Mouse (Mus musculus) limb, embryonic 12.5 days (tissue): ENCODE results near the gene Dtnb. TPM values are rescaled to one million over a fixed set of nuclear protein-coding genes. Genes with fewer than 3 reads are reported as not detected.

Source experiments
- ATAC-seq: fragments of 200-750 bp; cut with Nextera tagmentation; 2 replicates; pipeline ENCODE4 v1.8.0; 2017; ENCODE audit warnings: low read depth, moderate TSS enrichment; ENCODE audit not compliant: insufficient number of reproducible peaks, insufficient read depth, low FRiP score, low TSS enrichment
- H3K27ac ChIP-seq: fragments of 300-500 bp; sonication (generic); 2 replicates; pipeline ENCODE4 v1.5.1; 2016; ENCODE audit warnings: mild to moderate bottlenecking, moderate library complexity
- H3K27me3 ChIP-seq: fragments of 300-500 bp; sonication (generic); 2 replicates; pipeline ENCODE4 v1.6.1; 2016; ENCODE audit warnings: mild to moderate bottlenecking, moderate library complexity
- H3K36me3 ChIP-seq: fragments of 300-500 bp; sonication (generic); 2 replicates; pipeline ENCODE4 v1.6.1; 2016; ENCODE audit warnings: mild to moderate bottlenecking, moderate library complexity
- H3K4me1 ChIP-seq: fragments of 300-500 bp; sonication (generic); replicated peaks from 2 replicates; pipeline ENCODE4 v1.6.1; 2016
- H3K4me2 ChIP-seq: fragments of 300-500 bp; sonication (generic); 2 replicates; pipeline ENCODE4 v1.6.1; 2016; ENCODE audit warnings: mild to moderate bottlenecking, moderate library complexity
- H3K4me3 ChIP-seq: fragments of 300-500 bp; sonication (generic); replicated peaks from 2 replicates; pipeline ENCODE4 v1.5.1; 2016; ENCODE audit warnings: mild to moderate bottlenecking
- H3K9ac ChIP-seq: fragments of 300-500 bp; sonication (generic); replicated peaks from 2 replicates; pipeline ENCODE4 v1.6.1; 2016; ENCODE audit warnings: mild to moderate bottlenecking, moderate library complexity
- H3K9me3 ChIP-seq: fragments of 300-500 bp; sonication (generic); 2 replicates; pipeline ENCODE4 v1.6.1; 2016; ENCODE audit warnings: mild to moderate bottlenecking, moderate library complexity
- WGBS: fragments of 180-500 bp; shearing (Covaris S2); methylation state at CpG from one replicate; pipeline ENCODE4 v1.1.7; 2016; 5-methylcytosine and 5-hydroxymethylcytosine counted together
- polyA plus RNA-seq: library from polyadenylated mRNA; unstranded; fragments of >200 nt; fragmentation: Nextera tagmentation; extraction: Ambion mirVana; gene quantifications from 2 replicates; pipeline ENCODE4 v1.2.1, GENCODE M21; 2016

The Dtnb gene
- polyA plus RNA-seq, 1 experiment from 2014 or later = 47.6 TPM

GRCm38 (mm10) chr12:3738741-3739529, 166.8 kb downstream of the Dtnb start:
- no peaks in the 10 kb centered on the region for H3K4me1 ChIP-seq
- WGBS = 60% methylated on average over 7 of the region's 7 CpGs
- peaks cover 5% of the 10 kb centered on the region; the same call in 1 of the 2 replicates for H3K36me3 ChIP-seq
- H3K4me3 ChIP-seq = no peak overlapping the region
- H3K27me3 ChIP-seq = no peaks in the 10 kb centered on the region
- no peak overlapping the region for H3K27ac ChIP-seq
- no peaks in the 10 kb centered on the region for H3K9me3 ChIP-seq
- no peak overlapping the region for H3K9ac ChIP-seq
- ATAC-seq = no peak
- no peak overlapping the region for H3K4me2 ChIP-seq

- WGBS = 80% methylated on average over 18 of the region's 18 CpGs
- Histone ChIP-seq H3K27ac (no peak overlapping the region), H3K4me1 (no peaks in the 10 kb centered on the region), H3K27me3 (no peaks in the 10 kb centered on the region), H3K4me2 (no peak overlapping the region), H3K36me3 (peaks cover 5% of the 10 kb centered on the region; the same call in 1 of the 2 replicates), H3K9ac (no peak overlapping the region), H3K9me3 (no peaks in the 10 kb centered on the region), H3K4me3 (no peak overlapping the region)
- no peak for ATAC-seq
Measured at GRCm38 (mm10) chr12:3739749-3740704, 167.8 kb downstream of the Dtnb start.

GRCm38 (mm10) chr12:3740705-3741081, 168.5 kb downstream of the Dtnb start:
- WGBS = 79% methylated on average over 3 of the region's 3 CpGs
- Histone ChIP-seq H3K27ac (no peak overlapping the region), H3K4me3 (no peak overlapping the region), H3K4me2 (no peak overlapping the region), H3K9me3 (no peaks in the 10 kb centered on the region), H3K9ac (no peak overlapping the region), H3K36me3 (peaks cover 5% of the 10 kb centered on the region; the same call in 1 of the 2 replicates), H3K27me3 (no peaks in the 10 kb centered on the region), H3K4me1 (no peaks in the 10 kb centered on the region)
- ATAC-seq = no peak

- H3K9me3 ChIP-seq = no peaks in the 10 kb centered on the region
- H3K4me2 ChIP-seq = no peak overlapping the region
- H3K4me3 ChIP-seq = no peak overlapping the region
- H3K27me3 ChIP-seq = no peaks in the 10 kb centered on the region
- ATAC-seq = no peak
- no peaks in the 10 kb centered on the region for H3K4me1 ChIP-seq
- H3K36me3 ChIP-seq = peaks cover 3% of the 10 kb centered on the region; the same call in 1 of the 2 replicates
- no peak overlapping the region for H3K9ac ChIP-seq
- no peak overlapping the region for H3K27ac ChIP-seq
- 72% methylated on average over 7 of the region's 7 CpGs for WGBS
Measured at GRCm38 (mm10) chr12:3745432-3746105, 173.4 kb downstream of the Dtnb start.

GRCm38 (mm10) chr12:3746369-3746768, 174.2 kb downstream of the Dtnb start:
- no peak overlapping the region for H3K27ac ChIP-seq
- H3K27me3 ChIP-seq = no peaks in the 10 kb centered on the region
- no peaks in the 10 kb centered on the region for H3K4me1 ChIP-seq
- 87% methylated on average over 3 of the region's 3 CpGs for WGBS
- no peak overlapping the region for H3K4me2 ChIP-seq
- H3K9ac ChIP-seq = no peak overlapping the region
- peaks cover 3% of the 10 kb centered on the region; the same call in 1 of the 2 replicates for H3K36me3 ChIP-seq
- ATAC-seq = no peak
- no peaks in the 10 kb centered on the region for H3K9me3 ChIP-seq
- no peak overlapping the region for H3K4me3 ChIP-seq

GRCm38 (mm10) chr12:3747583-3747982, 175.4 kb downstream of the Dtnb start:
- H3K27me3 ChIP-seq = no peaks in the 10 kb centered on the region
- no peak overlapping the region for H3K4me3 ChIP-seq
- ATAC-seq = no peak
- 90% methylated on average over 4 of the region's 4 CpGs for WGBS
- no peaks in the 10 kb centered on the region for H3K4me1 ChIP-seq
- no peak overlapping the region for H3K4me2 ChIP-seq
- H3K9me3 ChIP-seq = no peaks in the 10 kb centered on the region
- peaks cover 14% of the 10 kb centered on the region for H3K36me3 ChIP-seq
- no peak overlapping the region for H3K9ac ChIP-seq
- no peak overlapping the region for H3K27ac ChIP-seq

- Histone ChIP-seq H3K4me2 (no peak overlapping the region), H3K9ac (no peak overlapping the region), H3K9me3 (no peaks in the 10 kb centered on the region), H3K36me3 (peaks cover 31% of the 10 kb centered on the region), H3K27me3 (no peaks in the 10 kb centered on the region), H3K4me3 (no peak overlapping the region), H3K4me1 (0 out of 2 replicates have a peak, but pooled peaks cover 4% of the 10 kb centered on the region), H3K27ac (no peak overlapping the region)
- 81% methylated on average over 6 of the region's 6 CpGs for WGBS
- no peak for ATAC-seq
Measured at GRCm38 (mm10) chr12:3755522-3755921, 183.3 kb downstream of the Dtnb start.

- Histone ChIP-seq H3K9ac (no peak overlapping the region), H3K27me3 (no peaks in the 10 kb centered on the region), H3K4me2 (no peak overlapping the region), H3K4me3 (no peak overlapping the region), H3K9me3 (no peaks in the 10 kb centered on the region), H3K36me3 (peaks cover 31% of the 10 kb centered on the region), H3K27ac (no peak overlapping the region), H3K4me1 (0 out of 2 replicates have a peak, but pooled peaks cover 4% of the 10 kb centered on the region)
- ATAC-seq = no peak
- 89% methylated on average over 3 of the region's 3 CpGs for WGBS
Measured at GRCm38 (mm10) chr12:3756216-3756615, 184.0 kb downstream of the Dtnb start.

- Histone ChIP-seq H3K9me3 (no peaks in the 10 kb centered on the region), H3K27me3 (no peaks in the 10 kb centered on the region), H3K4me2 (no peak overlapping the region), H3K36me3 (peaks cover 18% of the 10 kb centered on the region), H3K4me3 (no peak overlapping the region), H3K27ac (no peak overlapping the region), H3K9ac (no peak overlapping the region), H3K4me1 (0 out of 2 replicates have a peak, but pooled peaks cover 4% of the 10 kb centered on the region)
- no peak for ATAC-seq
- 82% methylated on average over 3 of the region's 3 CpGs for WGBS
Measured at GRCm38 (mm10) chr12:3758127-3758526, 185.9 kb downstream of the Dtnb start.

- Histone ChIP-seq H3K4me2 (no peak overlapping the region), H3K4me3 (no peak overlapping the region), H3K27me3 (no peaks in the 10 kb centered on the region), H3K9me3 (no peaks in the 10 kb centered on the region), H3K4me1 (0 out of 2 replicates have a peak, but pooled peaks cover 4% of the 10 kb centered on the region), H3K9ac (no peak overlapping the region), H3K27ac (no peak overlapping the region), H3K36me3 (peaks cover 11% of the 10 kb centered on the region; the same call in 1 of the 2 replicates)
- no peak for ATAC-seq
- 52% methylated on average over 4 of the region's 4 CpGs for WGBS
Measured at GRCm38 (mm10) chr12:3759419-3759818, 187.2 kb downstream of the Dtnb start.
